Mouse (Mus musculus) forebrain, embryonic 13.5 days (tissue): ENCODE results near the gene Zfp619. TPM values are rescaled to one million over a fixed set of nuclear protein-coding genes. Genes with fewer than 3 reads are reported as not detected.

Experiments
- ATAC-seq: fragments of 200-750 bp; cut with Nextera tagmentation; 2 replicates; pipeline ENCODE4 v1.8.0; 2017
- H3K27ac ChIP-seq: fragments of 300-500 bp; sonication (generic); 2 replicates; pipeline ENCODE4 v1.5.1; 2015; ENCODE audit warnings: inconsistent platforms, mild to moderate bottlenecking, moderate library complexity
- H3K27me3 ChIP-seq: fragments of 300-500 bp; sonication (generic); 2 replicates; pipeline ENCODE4 v1.6.1; 2015; ENCODE audit warnings: mild to moderate bottlenecking, inconsistent platforms
- H3K36me3 ChIP-seq: fragments of 300-500 bp; sonication (generic); 2 replicates; pipeline ENCODE4 v1.6.1; 2015; ENCODE audit warnings: mild to moderate bottlenecking, inconsistent platforms; ENCODE audit not compliant: poor library complexity, severe bottlenecking
- H3K4me1 ChIP-seq: fragments of 300-500 bp; sonication (generic); 2 replicates; pipeline ENCODE4 v1.6.1; 2015; ENCODE audit warnings: inconsistent platforms
- H3K4me2 ChIP-seq: fragments of 300-500 bp; sonication (generic); 2 replicates; pipeline ENCODE4 v1.6.1; 2015; ENCODE audit warnings: inconsistent platforms, mild to moderate bottlenecking, moderate library complexity
- H3K4me3 ChIP-seq: fragments of 300-500 bp; sonication (generic); 2 replicates; pipeline ENCODE4 v1.5.1; 2015; ENCODE audit warnings: mild to moderate bottlenecking, inconsistent platforms
- H3K9ac ChIP-seq: fragments of 300-500 bp; sonication (generic); 2 replicates; pipeline ENCODE4 v1.6.1; 2015; ENCODE audit warnings: mild to moderate bottlenecking, inconsistent platforms
- H3K9me3 ChIP-seq: fragments of 300-500 bp; sonication (generic); replicated peaks from 2 replicates; pipeline ENCODE4 v1.6.1; 2016; ENCODE audit warnings: inconsistent platforms
- WGBS: fragments of 180-500 bp; shearing (Covaris S2); methylation state at CpG from one replicate; pipeline ENCODE4 v1.1.7; 2015; 5-methylcytosine and 5-hydroxymethylcytosine counted together
- polyA plus RNA-seq: library from polyadenylated mRNA; unstranded; fragments of >200 nt; fragmentation: Nextera tagmentation; extraction: Ambion mirVana; gene quantifications from 2 replicates; pipeline ENCODE4 v1.2.1, GENCODE M21; 2015

Zfp619 gene
- 2.7 and 3.2 TPM in 2 replicates for polyA plus RNA-seq

GRCm38 (mm10) chr7:39517616-39518177 is at the start of gene Zfp619:
Gene Zfp619, plus strand, starts transcription at chr7:39517766.
- WGBS = under 1% methylated on average over 42 of the region's 43 CpGs
- Histone ChIP-seq H3K4me2 (peak within 1 kb of the TSS; percentile 57), H3K4me3 (peak within 1 kb of the TSS; percentile 61), H3K36me3 (no peaks in the 10 kb centered on the region), H3K4me1 (no peaks in the 10 kb centered on the region), H3K9me3 (peaks cover 6% of the 10 kb centered on the region; the same call in 1 of the 2 replicates), H3K27me3 (no peaks in the 10 kb centered on the region), H3K9ac (peak within 1 kb of the TSS; percentile 80), H3K27ac (peak within 1 kb of the TSS; percentile 98)
- ATAC-seq = peak; percentile 98

GRCm38 (mm10) chr7:39479013-39479412 is 38.6 kb upstream of the Zfp619 start:
- peaks cover 51% of the 10 kb centered on the region for H3K36me3 ChIP-seq
- H3K4me2 ChIP-seq = no peak overlapping the region
- H3K4me1 ChIP-seq = no peaks in the 10 kb centered on the region
- ATAC-seq = no peak
- no peak overlapping the region for H3K9ac ChIP-seq
- H3K4me3 ChIP-seq = no peak overlapping the region
- WGBS = 87% methylated on average over 2 of the region's 2 CpGs
- H3K27ac ChIP-seq = no peak overlapping the region
- no peaks in the 10 kb centered on the region for H3K27me3 ChIP-seq
- peaks cover 9% of the 10 kb centered on the region for H3K9me3 ChIP-seq

DNA sequence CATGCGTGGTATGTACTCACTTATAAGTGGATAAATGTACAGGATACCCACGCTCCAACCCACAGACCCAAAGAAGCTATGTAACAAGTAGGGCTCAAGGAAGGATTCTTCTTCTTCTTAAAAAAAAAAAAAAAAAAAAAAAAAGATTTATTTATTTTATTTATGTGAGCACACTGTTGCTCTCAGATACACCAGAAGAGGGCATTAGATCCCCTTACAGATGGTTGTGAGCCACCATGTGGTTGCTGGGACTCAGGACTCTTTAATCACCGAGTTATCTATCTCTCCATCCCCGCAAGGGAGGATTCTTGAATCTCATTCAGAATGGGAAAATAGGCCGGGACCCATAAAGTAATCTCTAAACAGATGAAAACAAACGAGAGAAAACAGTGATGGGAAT is 33.2 kb upstream of the Zfp619 start:
- Histone ChIP-seq H3K36me3 (peaks cover 5% of the 10 kb centered on the region; the same call in 1 of the 2 replicates), H3K9me3 (no peaks in the 10 kb centered on the region), H3K9ac (no peak overlapping the region), H3K4me2 (no peak overlapping the region), H3K27me3 (no peaks in the 10 kb centered on the region), H3K4me1 (peaks cover 2% of the 10 kb centered on the region; the same call in 1 of the 2 replicates), H3K27ac (no peak overlapping the region), H3K4me3 (no peak overlapping the region)
- no peak for ATAC-seq
- 53% methylated on average over 6 of the region's 6 CpGs for WGBS

DNA sequence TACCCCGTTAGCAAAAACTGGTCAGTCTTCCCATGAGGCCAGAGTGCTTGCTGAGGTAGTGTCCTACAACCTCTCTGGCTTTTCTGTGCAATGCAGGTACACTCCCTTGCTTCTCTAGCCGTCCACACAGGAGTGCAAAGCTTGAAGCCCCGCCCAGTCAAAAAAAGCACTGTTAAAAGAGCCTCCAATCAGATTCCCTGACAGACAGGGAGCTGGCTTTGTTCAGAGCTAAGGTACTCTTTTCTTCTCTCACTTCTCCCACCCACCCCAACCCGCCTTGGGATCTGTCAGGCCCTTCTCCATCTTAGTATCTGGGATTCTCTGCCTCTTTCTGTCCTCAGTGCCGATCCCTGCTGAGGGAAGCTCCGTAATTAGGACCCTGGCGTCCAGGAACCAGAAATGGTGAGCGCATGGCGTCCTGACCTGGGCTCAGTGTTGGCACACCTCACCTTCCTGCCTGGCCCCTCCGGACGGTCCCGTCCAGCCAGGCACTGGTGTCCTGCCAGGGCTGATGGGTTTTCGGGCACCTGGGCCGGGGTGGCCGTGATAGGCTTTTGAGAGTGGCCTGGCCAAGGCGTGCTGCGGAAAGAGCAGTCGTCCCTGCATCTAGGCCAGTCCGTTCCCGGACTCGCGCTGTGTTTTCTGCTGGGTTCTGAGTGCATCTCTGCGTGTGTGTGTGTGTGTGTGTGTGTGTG is 30.3 kb upstream of the Zfp619 start:
- Histone ChIP-seq H3K4me3 (peak overlapping the region; percentile 58), H3K27ac (no peak overlapping the region)
- peak; percentile 88 for ATAC-seq

GRCm38 (mm10) chr7:39487854-39488205 is 29.7 kb upstream of the Zfp619 start:
- Histone ChIP-seq H3K4me1 (peaks cover 2% of the 10 kb centered on the region; the same call in 1 of the 2 replicates), H3K4me2 (peak overlapping the region; percentile 67), H3K9me3 (no peaks in the 10 kb centered on the region), H3K36me3 (no peaks in the 10 kb centered on the region), H3K27me3 (no peaks in the 10 kb centered on the region), H3K9ac (peak overlapping the region; percentile 81), H3K4me3 (peak overlapping the region; percentile 58), H3K27ac (no peak overlapping the region)
- 47% methylated on average over 9 of the region's 9 CpGs for WGBS
- ATAC-seq = peak; percentile 39; the same call in 1 of the 2 replicates

More for the DNA sequence above, 30.3 kb upstream of the Zfp619 start:
- Histone ChIP-seq H3K27me3 (no peaks in the 10 kb centered on the region), H3K4me2 (peak overlapping the region; percentile 67), H3K4me1 (peaks cover 2% of the 10 kb centered on the region; the same call in 1 of the 2 replicates), H3K9ac (peak overlapping the region; percentile 81), H3K36me3 (no peaks in the 10 kb centered on the region), H3K9me3 (no peaks in the 10 kb centered on the region)
- WGBS = 8% methylated on average over 23 of the region's 23 CpGs

DNA sequence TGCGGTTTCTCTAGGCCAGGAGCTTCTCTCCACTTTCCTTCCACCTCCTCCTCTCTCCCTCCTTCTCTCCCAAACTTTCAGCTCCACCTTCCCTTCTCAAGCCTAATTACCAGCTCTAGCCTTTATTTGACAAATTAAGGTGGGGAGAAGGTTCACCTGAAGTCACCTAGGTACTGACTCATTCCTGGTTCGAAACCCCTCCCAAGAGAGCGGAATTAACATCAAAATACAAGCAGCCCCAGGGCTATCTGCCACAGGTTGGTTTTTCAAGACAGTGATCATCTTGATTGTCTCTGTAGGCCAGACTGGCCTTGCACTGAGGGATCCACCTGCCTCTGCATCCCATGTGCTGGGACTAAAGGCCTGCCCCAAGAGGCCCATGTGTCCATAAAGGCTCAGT is 22.9 kb upstream of the Zfp619 start:
- Histone ChIP-seq H3K9me3 (peaks cover 17% of the 10 kb centered on the region), H3K27ac (no peak overlapping the region), H3K27me3 (no peaks in the 10 kb centered on the region), H3K36me3 (peaks cover 49% of the 10 kb centered on the region), H3K9ac (no peak overlapping the region), H3K4me2 (no peak overlapping the region), H3K4me1 (no peaks in the 10 kb centered on the region), H3K4me3 (no peak overlapping the region)
- ATAC-seq = no peak
- 88% methylated on average over 3 of the region's 3 CpGs for WGBS

DNA sequence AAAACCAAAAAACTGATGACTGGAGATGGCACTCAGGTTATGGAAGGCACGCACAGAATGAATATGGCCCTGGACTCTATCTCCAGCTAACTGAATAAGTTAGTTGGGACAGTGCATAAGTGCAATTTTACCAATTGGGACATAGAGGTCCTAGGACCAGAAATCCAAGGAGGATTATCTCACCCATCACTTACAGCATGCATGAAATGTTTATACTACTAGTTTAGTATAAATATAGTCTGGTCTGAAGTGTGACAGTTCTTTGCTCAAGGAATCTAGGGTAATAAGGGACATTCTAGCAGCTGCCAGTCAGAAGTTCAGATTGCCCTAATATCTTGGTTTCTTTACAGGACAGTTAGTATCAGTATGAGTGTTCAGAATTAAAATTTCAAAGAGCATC is 13.5 kb upstream of the Zfp619 start:
- no peaks in the 10 kb centered on the region for H3K27me3 ChIP-seq
- 0 out of 2 replicates have a peak, but pooled peaks cover 5% of the 10 kb centered on the region for H3K9me3 ChIP-seq
- 98% methylated on average over 1 of the region's 1 CpGs for WGBS
- H3K36me3 ChIP-seq = peaks cover 10% of the 10 kb centered on the region
- H3K27ac ChIP-seq = no peak overlapping the region
- H3K9ac ChIP-seq = no peak overlapping the region
- H3K4me1 ChIP-seq = no peaks in the 10 kb centered on the region
- no peak for ATAC-seq
- no peak overlapping the region for H3K4me2 ChIP-seq
- H3K4me3 ChIP-seq = no peak overlapping the region

GRCm38 (mm10) chr7:39518362-39518761 is 796 bp downstream of the Zfp619 start:
- Histone ChIP-seq H3K4me3 (peak overlapping the region; percentile 61), H3K9ac (0 out of 2 replicates have a peak overlapping the region, but pooled peaks have one; percentile 5), H3K4me2 (peak overlapping the region; percentile 57), H3K27ac (no peak overlapping the region), H3K9me3 (peaks cover 10% of the 10 kb centered on the region; the same call in 1 of the 2 replicates), H3K27me3 (no peaks in the 10 kb centered on the region), H3K36me3 (no peaks in the 10 kb centered on the region), H3K4me1 (no peaks in the 10 kb centered on the region)
- 82% methylated on average over 12 of the region's 12 CpGs for WGBS
- peak; percentile 28; the same call in 1 of the 2 replicates for ATAC-seq

DNA sequence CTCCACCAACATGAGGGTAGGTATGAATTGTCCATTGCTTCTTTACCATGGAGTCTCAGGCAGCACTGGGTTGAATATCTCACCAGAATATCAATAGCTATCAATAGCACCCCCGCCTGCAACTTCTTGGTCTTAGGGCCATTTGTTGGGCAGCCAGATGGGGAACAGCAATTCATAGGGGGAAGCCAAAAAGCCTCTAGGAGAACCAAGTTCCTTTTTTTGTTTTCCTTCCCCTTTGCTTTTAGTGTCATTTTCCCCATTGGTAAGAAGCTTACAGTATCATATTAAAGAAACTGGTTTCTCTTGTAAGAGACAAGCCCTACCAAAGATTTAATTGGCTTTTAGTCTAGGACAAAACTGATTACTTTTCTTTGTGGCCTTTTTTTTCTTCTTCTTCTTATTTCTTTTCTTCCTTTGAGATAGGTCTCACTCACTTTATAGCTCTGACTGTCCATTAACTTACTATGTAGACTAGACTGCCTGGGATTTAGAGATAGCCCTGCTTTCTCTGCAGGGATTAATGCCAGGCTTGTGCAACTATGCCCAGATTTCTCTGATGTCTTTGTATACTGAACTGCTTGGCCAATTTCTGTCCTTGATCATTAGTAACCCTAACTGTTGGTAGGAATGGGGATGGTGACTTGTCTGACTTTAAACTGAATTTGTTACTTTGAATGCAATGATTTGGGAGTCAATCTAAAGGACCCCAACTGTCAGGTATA is 6.3 kb downstream of the Zfp619 start:
- no peak for ATAC-seq
- Histone ChIP-seq H3K4me3 (no peak overlapping the region), H3K9me3 (0 out of 2 replicates have a peak, but pooled peaks cover 4% of the 10 kb centered on the region), H3K4me2 (no peak overlapping the region), H3K4me1 (no peaks in the 10 kb centered on the region), H3K27ac (no peak overlapping the region), H3K9ac (no peak overlapping the region), H3K27me3 (no peaks in the 10 kb centered on the region), H3K36me3 (no peaks in the 10 kb centered on the region)
- WGBS = 86% methylated on average over 1 of the region's 1 CpGs

- Histone ChIP-seq H3K36me3 (no peaks in the 10 kb centered on the region), H3K4me2 (no peak overlapping the region), H3K9ac (no peak overlapping the region), H3K4me3 (no peak overlapping the region), H3K4me1 (peaks cover 6% of the 10 kb centered on the region; the same call in 1 of the 2 replicates), H3K27me3 (no peaks in the 10 kb centered on the region), H3K27ac (no peak overlapping the region), H3K9me3 (no peaks in the 10 kb centered on the region)
- 88% methylated on average over 1 of the region's 1 CpGs for WGBS
- no peak for ATAC-seq
These were observed 25.6 kb downstream of the Zfp619 start for GRCm38 (mm10) chr7:39543151-39543550.

GRCm38 (mm10) chr7:39544242-39545111 is 26.9 kb downstream of the Zfp619 start:
- H3K9ac ChIP-seq = peak overlapping the region; percentile 81
- H3K27me3 ChIP-seq = no peaks in the 10 kb centered on the region
- H3K27ac ChIP-seq = peak overlapping the region; percentile 74
- peak; percentile 98 for ATAC-seq
- H3K4me1 ChIP-seq = peaks cover 6% of the 10 kb centered on the region; the same call in 1 of the 2 replicates
- no peaks in the 10 kb centered on the region for H3K36me3 ChIP-seq
- peak overlapping the region; percentile 54 for H3K4me3 ChIP-seq
- no peaks in the 10 kb centered on the region for H3K9me3 ChIP-seq
- WGBS = under 1% methylated on average over 43 of the region's 43 CpGs
- peak overlapping the region; percentile 80 for H3K4me2 ChIP-seq
